Mouse (Mus musculus) lung, postnatal 0 days (tissue): ENCODE measurements at regions not wholly inside any gene's neighbourhood (a gene's known extent, or its start where the extent isn't known, plus 50 kb on each side); places are given as distances from the start of the nearest gene placed in this dataset.
A peak's percentile ranks its signal among the peaks of the same experiment; 100 is the strongest.

ENCODE experiments used
- ATAC-seq: fragments of 200-750 bp; cut with Nextera tagmentation; 2 replicates; pipeline ENCODE4 v1.8.0; 2017; ENCODE audit warnings: moderate library complexity
- DNase-seq: peaks from one replicate; pipeline ENCODE4 v3.0.0-alpha.2; 2016; ENCODE audit warnings: low spot score
- H3K27ac ChIP-seq: fragments of 300-500 bp; sonication (generic); 2 replicates; pipeline ENCODE4 v1.5.1; 2014; ENCODE audit warnings: antibody characterized with exemption, mild to moderate bottlenecking, low read length, mixed read lengths
- H3K27me3 ChIP-seq: fragments of 300-500 bp; sonication (generic); replicated peaks from 2 replicates; pipeline ENCODE4 v1.6.1; 2014; ENCODE audit warnings: low read length, mixed read lengths; ENCODE audit not compliant: insufficient read depth
- H3K36me3 ChIP-seq: fragments of 300-500 bp; sonication (generic); 2 replicates; pipeline ENCODE4 v1.6.1; 2014; ENCODE audit warnings: low read length, mixed read lengths; ENCODE audit not compliant: insufficient read depth
- H3K4me1 ChIP-seq: fragments of 300-500 bp; sonication (generic); 2 replicates; pipeline ENCODE4 v1.6.1; 2014; ENCODE audit warnings: antibody characterized with exemption, low read depth, low read length, mixed read lengths; ENCODE audit not compliant: insufficient read depth
- H3K4me2 ChIP-seq: fragments of 300-500 bp; sonication (generic); replicated peaks from 2 replicates; pipeline ENCODE4 v1.6.1; 2014; ENCODE audit warnings: low read depth, mild to moderate bottlenecking, low read length, moderate library complexity, mixed read lengths
- H3K4me3 ChIP-seq: fragments of 300-500 bp; sonication (generic); 2 replicates; pipeline ENCODE4 v1.5.1; 2014; ENCODE audit warnings: low read depth, low read length
- H3K9ac ChIP-seq: fragments of 300-500 bp; sonication (generic); replicated peaks from 2 replicates; pipeline ENCODE4 v1.6.1; 2014; ENCODE audit warnings: low read depth, mild to moderate bottlenecking
- H3K9me3 ChIP-seq: fragments of 300-500 bp; sonication (generic); 2 replicates; pipeline ENCODE4 v1.6.1; 2016; ENCODE audit warnings: low read length, mixed read lengths
- CTCF ChIP-seq: IDR thresholded peaks from 2 replicates; pipeline ENCODE4 v1.5.1; 2016; ENCODE audit warnings: antibody characterized with exemption, mild to moderate bottlenecking
- EP300 ChIP-seq: IDR thresholded peaks from 2 replicates; pipeline ENCODE4 v1.6.1; 2016; ENCODE audit warnings: antibody characterized with exemption, mild to moderate bottlenecking, control low read depth
- WGBS: fragments of 180-500 bp; shearing (Covaris S2); extraction: QIAGEN DNeasy Blood & Tissue Kit; methylation state at CpG from one replicate; pipeline ENCODE4 v1.1.7; 2014; 5-methylcytosine and 5-hydroxymethylcytosine counted together

- Histone ChIP-seq H3K9ac (no peak overlapping the region), H3K9me3 (no peaks in the 10 kb centered on the region), H3K27ac (no peak overlapping the region), H3K36me3 (no peaks in the 10 kb centered on the region), H3K27me3 (no peaks in the 10 kb centered on the region), H3K4me3 (no peak overlapping the region), H3K4me2 (no peak overlapping the region), H3K4me1 (no peaks in the 10 kb centered on the region)
- WGBS = 69% methylated on average over 2 of the region's 2 CpGs
- DNase-seq (no peak), ATAC-seq (no peak)
- TF ChIP-seq EP300 (no peak), CTCF (no peak)
Measured at GRCm38 (mm10) chr1:186540070-186540469, 165.7 kb downstream of the Tgfb2 start.

GRCm38 (mm10) chr1:186538233-186538632 is 167.6 kb downstream of the Tgfb2 start:
- H3K27ac ChIP-seq = no peak overlapping the region
- no peak overlapping the region for H3K4me2 ChIP-seq
- H3K9me3 ChIP-seq = no peaks in the 10 kb centered on the region
- H3K36me3 ChIP-seq = no peaks in the 10 kb centered on the region
- no peaks in the 10 kb centered on the region for H3K4me1 ChIP-seq
- WGBS = 80% methylated on average over 3 of the region's 3 CpGs
- no peaks in the 10 kb centered on the region for H3K27me3 ChIP-seq
- no peak overlapping the region for H3K9ac ChIP-seq
- no peak for TF ChIP-seq CTCF
- TF ChIP-seq EP300 = no peak
- no peak for DNase-seq
- no peak overlapping the region for H3K4me3 ChIP-seq
- ATAC-seq = no peak

- no peak for ATAC-seq
- Histone ChIP-seq H3K4me3 (no peak overlapping the region), H3K36me3 (no peaks in the 10 kb centered on the region), H3K4me1 (no peaks in the 10 kb centered on the region), H3K9ac (no peak overlapping the region), H3K4me2 (no peak overlapping the region), H3K9me3 (no peaks in the 10 kb centered on the region), H3K27ac (no peak overlapping the region), H3K27me3 (no peaks in the 10 kb centered on the region)
- TF ChIP-seq EP300 (no peak), CTCF (no peak)
- DNase-seq = no peak
- WGBS = 58% methylated on average over 6 of the region's 6 CpGs
Measured at GRCm38 (mm10) chr1:186515976-186516375, 189.8 kb downstream of the Tgfb2 start.

GRCm38 (mm10) chr1:186515071-186515470 is 190.7 kb downstream of the Tgfb2 start:
- ATAC-seq (no peak), DNase-seq (no peak)
- no peak for TF ChIP-seq CTCF
- no peak for TF ChIP-seq EP300
- Histone ChIP-seq H3K4me3 (no peak overlapping the region), H3K9me3 (no peaks in the 10 kb centered on the region), H3K36me3 (no peaks in the 10 kb centered on the region), H3K4me1 (no peaks in the 10 kb centered on the region), H3K9ac (no peak overlapping the region), H3K4me2 (no peak overlapping the region), H3K27ac (no peak overlapping the region), H3K27me3 (no peaks in the 10 kb centered on the region)
- 36% methylated on average over 2 of the region's 2 CpGs for WGBS

- no peaks in the 10 kb centered on the region for H3K36me3 ChIP-seq
- H3K4me2 ChIP-seq = no peak overlapping the region
- WGBS = 91% methylated on average over 5 of the region's 5 CpGs
- H3K27ac ChIP-seq = no peak overlapping the region
- H3K9me3 ChIP-seq = no peaks in the 10 kb centered on the region
- no peak overlapping the region for H3K4me3 ChIP-seq
- no peak for ATAC-seq
- TF ChIP-seq CTCF (no peak), EP300 (no peak)
- no peaks in the 10 kb centered on the region for H3K4me1 ChIP-seq
- H3K27me3 ChIP-seq = no peaks in the 10 kb centered on the region
- no peak overlapping the region for H3K9ac ChIP-seq
- DNase-seq = no peak
Measured at GRCm38 (mm10) chr1:186513861-186514260, 191.9 kb downstream of the Tgfb2 start.

- DNase-seq (no peak), ATAC-seq (no peak)
- no peak for TF ChIP-seq CTCF
- TF ChIP-seq EP300 = no peak
- Histone ChIP-seq H3K9me3 (no peaks in the 10 kb centered on the region), H3K27me3 (no peaks in the 10 kb centered on the region), H3K36me3 (no peaks in the 10 kb centered on the region), H3K9ac (no peak overlapping the region), H3K27ac (no peak overlapping the region), H3K4me3 (no peak overlapping the region), H3K4me1 (no peaks in the 10 kb centered on the region), H3K4me2 (no peak overlapping the region)
- 37% methylated on average over 2 of the region's 2 CpGs for WGBS
Measured at GRCm38 (mm10) chr1:186510531-186510930, 195.3 kb downstream of the Tgfb2 start.

GRCm38 (mm10) chr1:186508358-186508757 is 197.4 kb downstream of the Tgfb2 start:
- 0 out of 2 replicates have a peak, but pooled peaks have one; percentile 14 for ATAC-seq
- WGBS = 5% methylated on average over 7 of the region's 7 CpGs
- no peaks in the 10 kb centered on the region for H3K36me3 ChIP-seq
- DNase-seq = peak; percentile 49
- H3K9ac ChIP-seq = no peak overlapping the region
- H3K27ac ChIP-seq = no peak overlapping the region
- H3K27me3 ChIP-seq = no peaks in the 10 kb centered on the region
- no peaks in the 10 kb centered on the region for H3K4me1 ChIP-seq
- H3K9me3 ChIP-seq = no peaks in the 10 kb centered on the region
- no peak overlapping the region for H3K4me2 ChIP-seq
- H3K4me3 ChIP-seq = no peak overlapping the region
- TF ChIP-seq EP300 (no peak), CTCF (no peak)
